Mouse (Mus musculus) cerebellum, postnatal 4 days (tissue): ENCODE measurements around the gene Lcn9.
"Not testable (repeated sequence)": the region's sequence is repeated elsewhere in the genome, so short reads cannot be mapped to it uniquely, and the experiment has no call there.

Experiments used
- DNase-seq, 2 experiments: peaks; one replicate each; pipeline ENCODE4 v3.0.0; 2022; ENCODE audit warnings: low spot score in 2 of 2, mixed read lengths in 1 of 2

Gene Lcn9

GRCm38 (mm10) chr2:25822806-25823205, at the start of gene Lcn9:
Gene Lcn9, plus strand, starts transcription at chr2:25823153.
- DNase-seq = no peak

- no peak for DNase-seq
Measured at GRCm38 (mm10) chr2:25773507-25773906, 49.4 kb upstream of the Lcn9 start.

- DNase-seq = no peak
Measured at GRCm38 (mm10) chr2:25774640-25775039, 48.3 kb upstream of the Lcn9 start.

GRCm38 (mm10) chr2:25775991-25776390, 47.0 kb upstream of the Lcn9 start:
- DNase-seq = no peak

- no peak for DNase-seq
Measured at GRCm38 (mm10) chr2:25776717-25777116, 46.2 kb upstream of the Lcn9 start, which contains the start of gene Lcn11. Gene Lcn11, plus strand, starts transcription at chr2:25777017.

- DNase-seq = no peak
Measured at GRCm38 (mm10) chr2:25779076-25779475, 43.9 kb upstream of the Lcn9 start.

- DNase-seq = no peak
Measured at GRCm38 (mm10) chr2:25780921-25781320, 42.0 kb upstream of the Lcn9 start.

GRCm38 (mm10) chr2:25781957-25782356, 41.0 kb upstream of the Lcn9 start, which contains the start of gene Gm13539:
Gene Gm13539, plus strand, starts transcription at chr2:25782257.
- DNase-seq = no peak

GRCm38 (mm10) chr2:25785573-25786322, 37.2 kb upstream of the Lcn9 start:
- no peak for DNase-seq

GRCm38 (mm10) chr2:25789092-25789491, 33.9 kb upstream of the Lcn9 start:
- no peak for DNase-seq

GRCm38 (mm10) chr2:25797635-25798034, 25.3 kb upstream of the Lcn9 start:
- DNase-seq = no peak

GRCm38 (mm10) chr2:25798065-25798464, 24.9 kb upstream of the Lcn9 start:
- no peak for DNase-seq

- DNase-seq = no peak
Measured at GRCm38 (mm10) chr2:25811711-25812110, 11.2 kb upstream of the Lcn9 start.

- no peak for DNase-seq
Measured at GRCm38 (mm10) chr2:25813364-25813763, 9.6 kb upstream of the Lcn9 start.

- not testable (repeated sequence) for DNase-seq
Measured at GRCm38 (mm10) chr2:25815748-25816147, 7.2 kb upstream of the Lcn9 start, which contains the start of gene Glt6d1. Gene Glt6d1, minus strand, starts transcription at chr2:25815848.

GRCm38 (mm10) chr2:25824751-25825150, 1.8 kb downstream of the Lcn9 start:
- DNase-seq = no peak

GRCm38 (mm10) chr2:25828344-25828947, 5.5 kb downstream of the Lcn9 start:
- DNase-seq = no peak

- no peak for DNase-seq
Measured at GRCm38 (mm10) chr2:25830786-25831185, 7.8 kb downstream of the Lcn9 start.

GRCm38 (mm10) chr2:25836291-25836690, 13.3 kb downstream of the Lcn9 start:
- DNase-seq = peak; percentile 78 to 88

GRCm38 (mm10) chr2:25842161-25842560, 19.2 kb downstream of the Lcn9 start:
- DNase-seq = no peak

GRCm38 (mm10) chr2:25842758-25843157, 19.8 kb downstream of the Lcn9 start:
- no peak for DNase-seq

- DNase-seq = no peak
Measured at GRCm38 (mm10) chr2:25844097-25844496, 21.1 kb downstream of the Lcn9 start.

- DNase-seq = no peak
Measured at GRCm38 (mm10) chr2:25846516-25846915, 23.6 kb downstream of the Lcn9 start.
